Mouse (Mus musculus): ENCODE data around the gene Il7r.

GRCm38 (mm10) chr15:9489417-9490118 is 40.4 kb downstream of the Il7r start:
- TF ChIP-seq CTCF (IDR thresholded peaks at IDR 0.05; ENCODE audit: low read depth, low read length) (no peak), POLR2A (IDR thresholded peaks at IDR 0.05; ENCODE audit: extremely low read depth, insufficient read depth, low read length) (no peak)

Data from liver, adult 2 months (tissue).